ENCODE assay signal across 17 mouse cellular contexts in the genomic region with DNA sequence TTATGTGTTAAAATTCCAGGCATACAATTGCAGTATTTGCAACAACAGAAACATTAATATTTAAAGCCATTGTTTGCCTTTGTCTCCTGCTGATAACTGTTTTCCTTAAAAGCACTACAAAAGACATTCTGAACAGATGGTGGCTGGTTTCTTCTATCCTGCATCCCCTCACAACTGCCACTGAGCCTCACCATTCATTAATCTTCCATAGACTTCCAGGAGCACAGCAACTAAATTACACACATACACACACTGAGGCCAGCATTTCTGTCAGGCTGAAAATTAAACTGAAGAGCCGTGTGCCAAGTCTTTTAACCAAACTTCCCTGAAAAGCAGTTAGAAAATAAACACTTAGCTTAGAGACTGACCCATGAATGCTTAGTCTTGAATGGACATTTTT.
DNase-seq lines count a peak whose midpoint lies in the region; ATAC-seq and TF ChIP-seq lines count a peak whose summit lies in the region.
"Had no signal": no experiment of that assay in that cellular context is flagged by ENCODE, and none has a peak within 500 bp of the region (broad histone marks: within the 10 kb centered on the region; RNA-seq: fewer than 3 reads in every experiment).

No protein-coding gene starts in this region.

- no peak overlapping the region for H3K4me3 ChIP-seq in embryonic facial prominence, embryonic 11.5 days (ENCODE audit: low read depth, low read length)
- no peak overlapping the region for H3K4me3 ChIP-seq in embryonic facial prominence, embryonic 10.5 days
- no peak overlapping the region for H3K4me3 ChIP-seq in midbrain, postnatal 0 days (ENCODE audit: low read depth, low read length)
- H3K4me3 ChIP-seq in midbrain, embryonic 15.5 days = no peak overlapping the region
- no peak overlapping the region for H3K4me3 ChIP-seq in hindbrain, embryonic 16.5 days (ENCODE audit: low read length)
- H3K4me3 ChIP-seq in neural tube, embryonic 14.5 days (ENCODE audit: low read depth, low read length) = no peak overlapping the region
- H3K4me3 ChIP-seq in liver, embryonic 12.5 days = no peak overlapping the region
- H3K4me3 ChIP-seq: erythroblast, embryonic 14.5 days; heart, embryonic 10.5 days; layer of hippocampus, adult 2 months had no signal

- no peak overlapping the region for H3K4me2 ChIP-seq in embryonic facial prominence, embryonic 11.5 days (ENCODE audit: low read depth, low read length)
- no peak overlapping the region for H3K4me2 ChIP-seq in midbrain, postnatal 0 days (ENCODE audit: low read depth, low read length, poor library complexity, severe bottlenecking)
- no peak overlapping the region for H3K4me2 ChIP-seq in midbrain, embryonic 15.5 days
- H3K4me2 ChIP-seq in hindbrain, embryonic 16.5 days (ENCODE audit: low read length) = no peak overlapping the region
- no peak overlapping the region for H3K4me2 ChIP-seq in neural tube, embryonic 14.5 days (ENCODE audit: low read depth, low read length)
- no peak overlapping the region for H3K4me2 ChIP-seq in liver, embryonic 12.5 days

- H3K27ac ChIP-seq in embryonic facial prominence, embryonic 11.5 days (replicated peaks; ENCODE audit: low read depth, low read length) = no peak overlapping the region
- H3K27ac ChIP-seq in embryonic facial prominence, embryonic 10.5 days (replicated peaks) = no peak overlapping the region
- no peak overlapping the region for H3K27ac ChIP-seq in midbrain, postnatal 0 days (ENCODE audit: low read depth, low read length)
- H3K27ac ChIP-seq in midbrain, embryonic 15.5 days = no peak overlapping the region
- H3K27ac ChIP-seq in hindbrain, embryonic 16.5 days (ENCODE audit: low read depth, low read length) = no peak overlapping the region
- H3K27ac ChIP-seq in neural tube, embryonic 14.5 days (ENCODE audit: low read depth, low read length) = no peak overlapping the region
- H3K27ac ChIP-seq in liver, embryonic 12.5 days = no peak overlapping the region
- H3K27ac ChIP-seq: heart, embryonic 10.5 days; layer of hippocampus, adult 2 months had no signal

- DNase-seq in embryonic facial prominence, embryonic 11.5 days (ENCODE audit: low spot score) = peak; percentile 2
- DNase-seq in embryonic facial prominence, embryonic 10.5 days (ENCODE audit: low spot score) = no peak
- peak; percentile 49 for DNase-seq in midbrain, postnatal 0 days (ENCODE audit: low spot score)
- no peak for DNase-seq in urinary bladder, postnatal 4 days (ENCODE audit: low spot score in 2 of 2)
- DNase-seq: cerebellum, adult 11 months; gastrocnemius, postnatal 25 days; right cerebral cortex, postnatal 25 days; thymus, postnatal 14 days had no signal

- H3K27me3 ChIP-seq in embryonic facial prominence, embryonic 11.5 days (ENCODE audit: control insufficient read depth, insufficient read depth, low read length) = no peaks in the 10 kb centered on the region
- no peaks in the 10 kb centered on the region for H3K27me3 ChIP-seq in embryonic facial prominence, embryonic 10.5 days (replicated peaks; ENCODE audit: low read depth, poor library complexity, severe bottlenecking)
- no peaks in the 10 kb centered on the region for H3K27me3 ChIP-seq in midbrain, postnatal 0 days (ENCODE audit: insufficient read depth, low read length)
- H3K27me3 ChIP-seq in midbrain, embryonic 15.5 days (replicated peaks) = no peaks in the 10 kb centered on the region
- H3K27me3 ChIP-seq in hindbrain, embryonic 16.5 days (replicated peaks; ENCODE audit: control insufficient read depth, insufficient read depth, low read length) = no peaks in the 10 kb centered on the region
- H3K27me3 ChIP-seq in neural tube, embryonic 14.5 days (ENCODE audit: control insufficient read depth, insufficient read depth, low read length) = no peaks in the 10 kb centered on the region
- no peaks in the 10 kb centered on the region for H3K27me3 ChIP-seq in liver, embryonic 12.5 days (replicated peaks)
- H3K27me3 ChIP-seq: CH12.LX had no signal

- no peak for ATAC-seq in embryonic facial prominence, embryonic 11.5 days (replicated peaks; ENCODE audit: insufficient number of reproducible peaks, low FRiP score, low TSS enrichment, low read depth)
- no peak for ATAC-seq in midbrain, postnatal 0 days (ENCODE audit: low FRiP score)
- no peak for ATAC-seq in midbrain, embryonic 15.5 days (replicated peaks)
- peak; percentile 74 for ATAC-seq in hindbrain, embryonic 16.5 days
- ATAC-seq in neural tube, embryonic 14.5 days (ENCODE audit: low read depth) = peak; percentile 65; the same call in 1 of the 2 replicates
- no peak for ATAC-seq in liver, embryonic 12.5 days
- ATAC-seq: lung, postnatal 0 days had no signal

- no peak for TF ChIP-seq CTCF in midbrain, postnatal 0 days (IDR thresholded peaks at IDR 0.05)

- no peak overlapping the region for H3K9ac ChIP-seq in embryonic facial prominence, embryonic 11.5 days (replicated peaks; ENCODE audit: low read length)
- no peak overlapping the region for H3K9ac ChIP-seq in midbrain, postnatal 0 days (replicated peaks; ENCODE audit: low read length, poor library complexity, severe bottlenecking)
- no peak overlapping the region for H3K9ac ChIP-seq in midbrain, embryonic 15.5 days
- H3K9ac ChIP-seq in hindbrain, embryonic 16.5 days (ENCODE audit: low read depth, low read length) = no peak overlapping the region
- no peak overlapping the region for H3K9ac ChIP-seq in neural tube, embryonic 14.5 days (replicated peaks; ENCODE audit: low read depth, low read length)
- H3K9ac ChIP-seq in liver, embryonic 12.5 days = no peak overlapping the region

- no peaks in the 10 kb centered on the region for H3K4me1 ChIP-seq in embryonic facial prominence, embryonic 11.5 days (ENCODE audit: control insufficient read depth, insufficient read depth, low read length)
- H3K4me1 ChIP-seq in embryonic facial prominence, embryonic 10.5 days = 0 out of 2 replicates have a peak, but pooled peaks cover 2% of the 10 kb centered on the region
- H3K4me1 ChIP-seq in midbrain, postnatal 0 days (ENCODE audit: insufficient read depth, low read length) = no peaks in the 10 kb centered on the region
- H3K4me1 ChIP-seq in midbrain, embryonic 15.5 days = no peaks in the 10 kb centered on the region
- no peaks in the 10 kb centered on the region for H3K4me1 ChIP-seq in hindbrain, embryonic 16.5 days (ENCODE audit: control insufficient read depth, insufficient read depth, low read depth, low read length)
- no peaks in the 10 kb centered on the region for H3K4me1 ChIP-seq in neural tube, embryonic 14.5 days (ENCODE audit: control insufficient read depth, insufficient read depth, low read length)
- H3K4me1 ChIP-seq in liver, embryonic 12.5 days = no peaks in the 10 kb centered on the region
- H3K4me1 ChIP-seq: heart, embryonic 10.5 days had no signal

- 25% methylated on average over 1 of the region's 1 CpGs for WGBS in embryonic facial prominence, embryonic 11.5 days
- WGBS in embryonic facial prominence, embryonic 10.5 days = 36% methylated on average over 1 of the region's 1 CpGs
- 18% methylated on average over 1 of the region's 1 CpGs for WGBS in midbrain, postnatal 0 days
- 8% methylated on average over 1 of the region's 1 CpGs for WGBS in midbrain, embryonic 15.5 days
- 6% methylated on average over 1 of the region's 1 CpGs for WGBS in hindbrain, embryonic 16.5 days
- WGBS in neural tube, embryonic 14.5 days = 9% methylated on average over 1 of the region's 1 CpGs
- 57% methylated on average over 1 of the region's 1 CpGs for WGBS in liver, embryonic 12.5 days (ENCODE audit: insufficient replicate concordance)

- no peaks in the 10 kb centered on the region for H3K9me3 ChIP-seq in embryonic facial prominence, embryonic 11.5 days (replicated peaks; ENCODE audit: control insufficient read depth, low read length)
- no peaks in the 10 kb centered on the region for H3K9me3 ChIP-seq in embryonic facial prominence, embryonic 10.5 days
- 0 out of 2 replicates have a peak, but pooled peaks cover 2% of the 10 kb centered on the region for H3K9me3 ChIP-seq in midbrain, postnatal 0 days (ENCODE audit: low read length)
- H3K9me3 ChIP-seq in midbrain, embryonic 15.5 days = 0 out of 2 replicates have a peak, but pooled peaks cover 2% of the 10 kb centered on the region
- peaks cover 1% of the 10 kb centered on the region; the same call in 1 of the 2 replicates for H3K9me3 ChIP-seq in hindbrain, embryonic 16.5 days (ENCODE audit: control insufficient read depth, low read length)
- H3K9me3 ChIP-seq in neural tube, embryonic 14.5 days (ENCODE audit: control insufficient read depth, low read length) = no peaks in the 10 kb centered on the region
- no peaks in the 10 kb centered on the region for H3K9me3 ChIP-seq in liver, embryonic 12.5 days (replicated peaks)
- H3K9me3 ChIP-seq: heart, embryonic 10.5 days had no signal

- no peaks in the 10 kb centered on the region for H3K36me3 ChIP-seq in embryonic facial prominence, embryonic 11.5 days (replicated peaks; ENCODE audit: control insufficient read depth, insufficient read depth, low read depth, low read length)
- no peaks in the 10 kb centered on the region for H3K36me3 ChIP-seq in embryonic facial prominence, embryonic 10.5 days (replicated peaks)
- H3K36me3 ChIP-seq in midbrain, postnatal 0 days (ENCODE audit: insufficient read depth, low read length) = no peaks in the 10 kb centered on the region
- H3K36me3 ChIP-seq in midbrain, embryonic 15.5 days (replicated peaks) = no peaks in the 10 kb centered on the region
- H3K36me3 ChIP-seq in hindbrain, embryonic 16.5 days (ENCODE audit: control insufficient read depth, insufficient read depth, low read length) = no peaks in the 10 kb centered on the region
- no peaks in the 10 kb centered on the region for H3K36me3 ChIP-seq in neural tube, embryonic 14.5 days (ENCODE audit: control insufficient read depth, insufficient read depth, low read length)
- no peaks in the 10 kb centered on the region for H3K36me3 ChIP-seq in liver, embryonic 12.5 days
- H3K36me3 ChIP-seq: heart, embryonic 10.5 days had no signal

Comparison
In these comparisons a context has a peak if more than half of its experiments do, and no peak if none do; other contexts are left out.
1. DNase-seq: peak in embryonic facial prominence, embryonic 11.5 days (single experiment) and midbrain, postnatal 0 days (single experiment); none in embryonic facial prominence, embryonic 10.5 days (single experiment) and urinary bladder, postnatal 4 days (0 of 2).
2. ATAC-seq: peak in hindbrain, embryonic 16.5 days (single experiment) and neural tube, embryonic 14.5 days (single experiment); none in embryonic facial prominence, embryonic 11.5 days (single experiment), midbrain, postnatal 0 days (single experiment), midbrain, embryonic 15.5 days (single experiment) and liver, embryonic 12.5 days (single experiment).